Mouse (Mus musculus) right cerebral cortex, adult 18-20 months (tissue): ENCODE measurements around the gene Snai1.

Source experiments
- DNase-seq: peaks from one replicate; pipeline ENCODE4 v3.0.0; 2022; ENCODE audit warnings: mixed read lengths

Snai1 gene

DNA sequence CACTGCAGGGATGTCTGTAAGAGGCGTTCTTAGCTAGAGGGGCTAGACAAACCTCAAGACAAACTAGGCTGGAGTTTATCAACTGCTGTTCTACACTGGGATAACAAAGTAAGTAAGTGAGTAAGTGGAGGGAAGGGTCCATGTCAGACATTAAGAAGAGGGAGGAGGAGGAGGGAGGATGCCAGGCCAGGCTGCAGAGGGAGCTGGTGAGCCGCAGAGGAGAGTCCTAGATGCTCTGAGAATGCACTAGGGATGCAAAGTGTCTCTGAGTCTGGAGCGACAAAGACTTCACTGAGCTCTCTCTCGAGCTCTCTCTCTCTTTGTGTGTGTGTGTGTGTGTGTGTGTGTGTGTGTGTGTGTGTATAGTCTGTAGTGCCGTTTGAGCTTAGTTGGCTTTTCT lies 9.7 kb upstream of the Snai1 start:
- no peak for DNase-seq

- DNase-seq = no peak
These were observed 8.0 kb upstream of the Snai1 start for GRCm38 (mm10) chr2:167529935-167530513.

GRCm38 (mm10) chr2:167530536-167530935 lies 7.5 kb upstream of the Snai1 start:
- no peak for DNase-seq

DNA sequence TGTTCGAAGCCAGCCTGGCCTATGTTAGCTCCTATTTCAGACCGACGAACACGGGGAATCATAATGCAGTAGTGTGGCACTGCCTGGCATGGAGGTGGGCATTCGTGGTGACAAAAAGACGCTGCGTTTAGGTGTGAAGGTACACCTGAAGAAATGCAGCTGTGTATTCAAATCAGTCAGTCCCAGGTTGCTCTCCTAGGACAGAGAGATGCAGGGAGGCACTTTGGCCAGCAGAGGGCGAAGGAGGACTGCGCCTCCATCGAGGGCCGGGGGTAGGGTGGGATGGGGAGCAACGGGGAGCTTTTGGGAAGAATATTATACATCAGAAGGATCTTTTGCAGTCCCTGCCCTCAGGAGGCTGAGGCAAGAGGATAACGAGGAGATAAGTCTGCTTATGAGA lies 5.9 kb upstream of the Snai1 start:
- no peak for DNase-seq

- DNase-seq = no peak
These were observed 4.1 kb upstream of the Snai1 start for GRCm38 (mm10) chr2:167533880-167534279.

DNA sequence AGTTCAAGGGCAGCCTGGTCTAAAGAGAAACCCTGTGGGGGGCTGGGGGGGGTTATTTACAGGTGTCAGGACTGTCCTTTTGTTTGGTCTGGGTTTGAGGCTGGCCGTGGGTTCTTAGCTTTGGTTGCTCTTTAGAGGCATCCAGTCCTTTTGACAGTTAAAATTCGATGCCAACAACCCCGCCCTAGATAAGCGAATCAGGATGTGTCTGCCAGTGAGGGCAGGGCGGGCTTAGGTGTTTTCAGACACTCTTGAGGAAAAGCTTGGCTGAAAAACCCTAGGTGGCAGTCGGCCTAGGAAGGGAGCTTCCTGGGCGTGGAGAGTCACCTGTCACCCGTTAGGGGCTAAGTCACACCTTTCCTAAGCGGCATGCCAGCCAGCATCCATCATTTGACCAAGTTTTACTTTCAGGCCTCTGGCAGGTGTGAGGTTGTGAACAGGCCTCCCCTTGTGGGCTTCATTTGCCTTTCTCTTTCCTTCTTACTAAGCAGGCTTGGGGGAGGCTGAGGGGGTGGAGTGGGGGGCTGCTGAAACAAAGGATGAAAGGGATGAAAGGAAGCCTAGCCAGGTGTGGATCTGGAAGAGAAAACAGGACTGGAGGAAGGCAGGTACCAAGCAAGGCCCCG lies 1.6 kb upstream of the Snai1 start:
- no peak for DNase-seq

DNA sequence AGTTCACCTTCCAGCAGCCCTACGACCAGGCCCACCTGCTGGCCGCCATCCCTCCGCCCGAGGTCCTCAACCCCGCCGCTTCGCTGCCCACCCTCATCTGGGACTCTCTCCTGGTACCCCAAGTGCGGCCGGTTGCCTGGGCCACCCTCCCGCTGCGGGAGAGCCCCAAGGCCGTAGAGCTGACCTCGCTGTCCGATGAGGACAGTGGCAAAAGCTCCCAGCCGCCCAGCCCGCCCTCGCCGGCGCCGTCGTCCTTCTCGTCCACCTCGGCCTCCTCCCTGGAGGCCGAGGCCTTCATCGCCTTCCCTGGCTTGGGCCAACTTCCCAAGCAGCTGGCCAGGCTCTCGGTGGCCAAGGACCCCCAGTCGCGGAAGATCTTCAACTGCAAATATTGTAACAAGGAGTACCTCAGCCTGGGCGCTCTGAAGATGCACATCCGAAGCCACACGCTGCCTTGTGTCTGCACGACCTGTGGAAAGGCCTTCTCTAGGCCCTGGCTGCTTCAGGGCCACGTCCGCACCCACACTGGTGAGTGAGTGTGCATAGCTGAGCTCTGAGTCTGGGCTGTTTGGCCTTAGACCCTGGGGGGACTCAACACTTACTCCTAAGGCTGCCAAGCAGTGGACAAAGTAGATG lies 794 bp downstream of the Snai1 start:
- DNase-seq = no peak

DNA sequence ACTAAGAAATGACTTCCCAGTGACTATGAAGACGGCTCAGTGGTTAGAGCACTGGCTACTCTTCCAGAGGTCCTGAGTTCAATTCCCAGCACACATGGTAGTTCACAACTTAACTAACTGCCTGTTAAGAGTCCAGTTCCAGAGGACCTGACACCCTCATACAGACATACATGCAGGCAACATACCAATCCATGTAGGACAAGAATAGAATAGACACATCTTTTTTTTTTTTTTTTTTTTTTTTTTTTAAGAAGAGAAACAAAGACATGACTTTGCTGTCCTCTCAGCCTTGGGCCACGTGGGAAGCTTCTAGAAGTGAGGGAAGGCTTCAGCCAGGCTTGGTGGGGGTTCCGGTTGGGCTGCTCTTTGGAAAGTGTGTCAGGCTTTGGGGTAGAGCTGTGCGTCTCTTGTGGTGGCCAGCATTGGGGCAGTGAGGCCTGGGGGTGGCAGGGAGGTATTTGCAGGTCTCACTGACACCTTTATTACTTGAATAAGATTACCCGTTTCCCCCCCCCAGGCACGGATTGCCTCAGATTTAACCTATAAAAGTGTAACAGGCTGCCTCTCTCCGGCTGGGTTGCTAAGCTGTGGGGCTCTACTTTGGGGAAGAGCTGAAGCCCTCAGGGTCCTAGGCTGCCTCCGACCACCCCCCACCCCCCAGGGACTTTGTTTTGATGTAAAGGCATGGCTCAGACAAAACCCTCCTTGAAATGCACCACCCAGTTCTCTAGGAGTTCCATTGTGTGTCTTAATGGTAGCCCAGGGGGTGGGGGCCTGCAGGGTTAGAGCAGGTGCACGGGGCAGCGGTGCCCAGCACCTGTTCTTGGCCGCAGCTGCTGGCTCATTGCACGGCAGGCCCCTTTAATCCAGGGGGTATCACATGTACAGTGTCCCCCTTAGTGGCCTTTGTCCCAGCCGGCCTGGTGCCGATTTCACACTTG lies 1.8 kb downstream of the Snai1 start:
- no peak for DNase-seq

DNA sequence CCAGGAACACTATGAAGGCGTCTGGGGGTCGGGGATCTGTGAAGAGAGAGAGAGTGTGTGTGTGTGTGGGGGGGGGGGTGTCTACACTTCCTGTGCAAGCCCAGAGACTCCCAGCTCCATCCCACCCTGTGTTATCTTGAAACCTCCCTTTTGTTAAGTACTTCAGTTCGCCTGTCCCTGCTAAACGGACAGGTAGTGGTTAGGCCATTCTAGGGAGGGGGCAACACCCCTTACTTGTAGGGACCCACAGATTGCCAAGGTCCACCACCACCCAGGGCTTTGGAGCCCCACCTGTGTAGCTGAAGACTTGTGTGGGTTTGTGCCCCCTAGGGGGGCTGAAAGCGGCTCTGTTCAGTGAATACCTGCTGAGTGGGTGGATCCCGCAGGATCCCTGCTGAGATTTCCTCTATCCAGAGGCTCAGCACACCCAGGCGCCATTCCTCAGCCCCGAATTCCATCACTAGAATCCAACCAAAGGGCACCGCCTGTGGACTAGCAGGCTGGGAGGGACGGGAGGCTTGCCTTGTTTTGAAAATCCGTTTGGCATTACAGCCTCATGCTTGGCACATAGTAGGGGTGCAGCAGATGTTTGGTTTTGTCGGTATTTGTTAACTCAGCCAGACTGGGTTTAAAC lies 2.6 kb downstream of the Snai1 start:
- no peak for DNase-seq

- DNase-seq = no peak
These were observed 3.3 kb downstream of the Snai1 start for GRCm38 (mm10) chr2:167541324-167541723.

GRCm38 (mm10) chr2:167541761-167542160 lies 3.8 kb downstream of the Snai1 start:
- DNase-seq = no peak

DNA sequence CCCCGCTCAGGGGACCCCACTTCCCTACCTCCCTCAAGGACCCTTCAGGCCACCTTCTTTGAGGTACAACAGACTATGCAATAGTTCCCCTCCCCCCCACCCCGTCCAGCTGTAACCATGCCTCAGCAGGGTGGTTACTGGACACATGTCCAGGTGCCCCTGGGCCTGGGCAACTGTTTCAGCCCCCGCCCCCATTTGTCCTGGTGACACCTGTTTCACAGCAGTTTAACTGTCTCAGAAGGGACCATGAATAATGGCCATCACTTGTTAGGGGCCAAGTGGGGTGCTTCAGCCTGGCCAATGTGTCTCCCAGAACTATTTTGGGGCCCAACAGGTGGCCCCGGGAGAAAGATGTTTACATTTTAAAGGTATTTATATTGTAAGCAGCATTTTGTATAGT lies 4.4 kb downstream of the Snai1 start:
- no peak for DNase-seq

GRCm38 (mm10) chr2:167543121-167544003 lies 5.4 kb downstream of the Snai1 start:
- DNase-seq = no peak

GRCm38 (mm10) chr2:167544004-167544356 lies 6.0 kb downstream of the Snai1 start:
- DNase-seq = no peak

DNA sequence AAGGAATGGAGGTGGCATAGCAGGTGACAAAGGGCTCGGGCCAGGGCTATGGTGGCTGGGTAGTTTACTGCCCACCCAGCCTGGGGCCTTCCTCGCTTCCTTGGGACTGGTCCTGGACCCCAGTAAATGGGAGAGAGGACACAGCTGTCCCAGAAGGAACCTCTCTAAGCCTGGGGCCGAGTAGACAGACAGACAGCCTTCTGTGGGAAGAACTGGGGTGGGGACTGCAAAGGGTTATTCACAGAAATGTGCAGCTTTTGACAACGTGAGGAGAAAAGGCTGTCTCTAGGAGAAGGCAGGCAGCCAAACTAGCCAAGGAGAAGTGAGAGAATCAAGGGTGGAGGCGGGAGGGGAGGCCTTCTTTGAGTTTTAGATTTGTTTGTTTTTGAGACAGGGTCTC lies 6.5 kb downstream of the Snai1 start:
- no peak for DNase-seq

DNA sequence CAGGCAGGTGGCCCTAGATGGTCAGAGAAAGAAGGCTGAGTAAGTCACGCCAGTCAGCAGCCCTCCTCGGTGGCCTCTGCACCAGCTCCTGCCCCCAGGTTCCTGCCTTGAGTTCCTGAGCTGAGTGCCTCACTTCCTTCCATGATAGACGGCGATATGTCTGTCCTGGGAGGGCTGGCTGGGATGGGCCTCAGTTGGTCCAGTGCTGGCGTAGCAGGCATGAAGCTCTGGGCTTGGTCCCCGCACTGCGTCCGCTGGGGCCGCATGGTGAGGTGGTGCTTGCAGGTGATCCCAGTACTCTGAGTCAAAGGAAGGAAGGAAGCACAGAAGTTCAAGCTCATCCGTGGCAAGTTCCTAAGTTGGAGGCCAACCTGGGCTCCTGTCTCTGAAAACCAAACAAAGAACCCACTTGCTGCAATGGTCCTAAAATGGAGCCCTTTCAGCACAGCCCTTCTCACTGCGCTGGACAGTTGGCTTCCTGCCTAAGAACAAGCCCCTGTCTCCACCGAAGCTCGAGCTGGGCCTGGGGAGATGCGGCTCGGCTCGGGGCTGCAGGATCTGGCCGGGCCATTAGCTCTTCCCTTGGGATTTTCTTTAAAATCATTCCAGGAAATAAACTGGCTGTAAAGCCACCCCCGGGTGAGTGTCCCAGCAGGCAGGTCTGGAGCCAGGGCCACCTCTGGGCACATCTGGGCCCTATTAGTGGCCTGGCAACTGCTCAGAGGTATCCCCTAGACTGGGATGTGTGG lies 8.6 kb downstream of the Snai1 start:
- no peak for DNase-seq

GRCm38 (mm10) chr2:167547444-167547843 lies 9.4 kb downstream of the Snai1 start:
- no peak for DNase-seq

GRCm38 (mm10) chr2:167548961-167549360 lies 11.0 kb downstream of the Snai1 start:
- DNase-seq = no peak

- no peak for DNase-seq
These were observed 12.4 kb downstream of the Snai1 start for GRCm38 (mm10) chr2:167550341-167550854.

GRCm38 (mm10) chr2:167551342-167551920 lies 13.4 kb downstream of the Snai1 start:
- no peak for DNase-seq

GRCm38 (mm10) chr2:167552292-167552691 lies 14.3 kb downstream of the Snai1 start:
- DNase-seq = no peak
